Mouse (Mus musculus): ENCODE data around the gene 4921524J17Rik.

Gene 4921524J17Rik

GRCm38 (mm10) chr8:85432168-85433016 is at the start of gene 4921524J17Rik:
TSS of gene 4921524J17Rik (minus strand) at chr8:85432833.
- DNase-seq (ENCODE audit: extremely low read depth, low read depth): peak; percentile 76

- DNase-seq (ENCODE audit: extremely low read depth, low read depth): no peak
Observed at GRCm38 (mm10) chr8:85482427-85482826, 49.8 kb upstream of the 4921524J17Rik start.

GRCm38 (mm10) chr8:85481900-85482299 is 49.3 kb upstream of the 4921524J17Rik start:
- no peak for DNase-seq (ENCODE audit: extremely low read depth, low read depth)

- no peak for DNase-seq (ENCODE audit: extremely low read depth, low read depth)
Observed at GRCm38 (mm10) chr8:85479710-85480109, 47.1 kb upstream of the 4921524J17Rik start.

GRCm38 (mm10) chr8:85478397-85478796 is 45.8 kb upstream of the 4921524J17Rik start:
- no peak for DNase-seq (ENCODE audit: extremely low read depth, low read depth)

- DNase-seq (ENCODE audit: extremely low read depth, low read depth): no peak
Observed at GRCm38 (mm10) chr8:85476970-85477545, 44.4 kb upstream of the 4921524J17Rik start.

GRCm38 (mm10) chr8:85474924-85475323 is 42.3 kb upstream of the 4921524J17Rik start:
- no peak for DNase-seq (ENCODE audit: extremely low read depth, low read depth)

- DNase-seq (ENCODE audit: extremely low read depth, low read depth): no peak
Observed at GRCm38 (mm10) chr8:85473246-85473645, 40.6 kb upstream of the 4921524J17Rik start.

- no peak for DNase-seq (ENCODE audit: extremely low read depth, low read depth)
Observed at GRCm38 (mm10) chr8:85472800-85473199, 40.2 kb upstream of the 4921524J17Rik start.

- no peak for DNase-seq (ENCODE audit: extremely low read depth, low read depth)
Observed at GRCm38 (mm10) chr8:85470753-85471152, 38.1 kb upstream of the 4921524J17Rik start.

GRCm38 (mm10) chr8:85466056-85466455 is 33.4 kb upstream of the 4921524J17Rik start:
- DNase-seq (ENCODE audit: extremely low read depth, low read depth): no peak

GRCm38 (mm10) chr8:85464316-85464715 is 31.7 kb upstream of the 4921524J17Rik start:
- no peak for DNase-seq (ENCODE audit: extremely low read depth, low read depth)

GRCm38 (mm10) chr8:85462441-85462840 is 29.8 kb upstream of the 4921524J17Rik start:
- no peak for DNase-seq (ENCODE audit: extremely low read depth, low read depth)

GRCm38 (mm10) chr8:85461377-85461776 is 28.7 kb upstream of the 4921524J17Rik start:
- peak; percentile 28 for DNase-seq (ENCODE audit: extremely low read depth, low read depth)

- DNase-seq (ENCODE audit: extremely low read depth, low read depth): no peak
Observed at GRCm38 (mm10) chr8:85460804-85461203, 28.2 kb upstream of the 4921524J17Rik start.

GRCm38 (mm10) chr8:85459582-85459981 is 26.9 kb upstream of the 4921524J17Rik start:
- DNase-seq (ENCODE audit: extremely low read depth, low read depth): no peak

GRCm38 (mm10) chr8:85456536-85456935 is 23.9 kb upstream of the 4921524J17Rik start:
- DNase-seq (ENCODE audit: extremely low read depth, low read depth): peak; percentile 75

- no peak for DNase-seq (ENCODE audit: extremely low read depth, low read depth)
Observed at GRCm38 (mm10) chr8:85454750-85455149, 22.1 kb upstream of the 4921524J17Rik start.

GRCm38 (mm10) chr8:85453256-85453655 is 20.6 kb upstream of the 4921524J17Rik start:
- DNase-seq (ENCODE audit: extremely low read depth, low read depth): no peak

GRCm38 (mm10) chr8:85452328-85452727 is 19.7 kb upstream of the 4921524J17Rik start:
- no peak for DNase-seq (ENCODE audit: extremely low read depth, low read depth)

GRCm38 (mm10) chr8:85450335-85450734 is 17.7 kb upstream of the 4921524J17Rik start:
- peak; percentile 36 for DNase-seq (ENCODE audit: extremely low read depth, low read depth)

- DNase-seq (ENCODE audit: extremely low read depth, low read depth): no peak
Observed at GRCm38 (mm10) chr8:85445936-85446685, 13.5 kb upstream of the 4921524J17Rik start.
